Mouse (Mus musculus) erythroblast, embryonic 14.5 days (primary cell): ENCODE measurements around the gene Zranb1.

Source experiments
- GATA1 ChIP-seq: IDR thresholded peaks from 2 replicates; pipeline ENCODE4 v1.6.1; 2012; ENCODE audit warnings: low read length, inconsistent platforms, mixed read lengths
- TAL1 ChIP-seq: IDR thresholded peaks from 3 replicates; pipeline ENCODE4 v1.6.1; 2012; ENCODE audit warnings: low read length, inconsistent platforms, mixed read lengths

- TF ChIP-seq TAL1: no peak
- no peak for TF ChIP-seq GATA1
These were observed 2.4 kb downstream of the Zranb1 start for GRCm38 (mm10) chr7:132933331-132933730.
